Mouse (Mus musculus) ovary, adult 2 months (tissue): Measurements from ENCODE around the gene Vmn2r60. TPM values are rescaled to one million over a fixed set of nuclear protein-coding genes. Genes with fewer than 3 reads are reported as not detected.

ENCODE experiments used
- polyA plus RNA-seq: library from polyadenylated mRNA; depleted of rRNA; stranded (reverse); fragments of >200 nt; gene quantifications from 2 replicates; pipeline ENCODE4 v1.2.3, GENCODE M21; 2012; rRNA removed

The Vmn2r60 gene
- polyA plus RNA-seq: not detected in 2 replicates

GRCm38 (mm10) chr7:42107470-42107869 is at the start of gene Vmn2r60:
Gene Vmn2r60, plus strand, starts transcription at chr7:42107770.

GRCm38 (mm10) chr7:42058923-42059322 is 48.6 kb upstream of the Vmn2r60 start, which contains the start of gene Vmn2r59:
Gene Vmn2r59, minus strand, starts transcription at chr7:42059023.

Other genes with a start within 250 kb of the Vmn2r60 start
- gene Vmn2r58, start 235.1 kb upstream of the Vmn2r60 start, polyA plus RNA-seq: not detected in 2 replicates
- gene Vmn2r59, start 48.7 kb upstream of the Vmn2r60 start, polyA plus RNA-seq: not detected in 2 replicates
- gene Vmn2r61, start 152.3 kb downstream of the Vmn2r60 start, polyA plus RNA-seq: not detected in 2 replicates